Mouse (Mus musculus): Measurements from ENCODE around the gene Dzip1. TPM values are rescaled to one million over a fixed set of nuclear protein-coding genes. Genes with fewer than 3 reads are reported as not detected.

The Dzip1 gene
- total and polyA plus RNA-seq, 3 experiments = 0.16 to 0.83 (median 0.51) TPM

- H3K27ac ChIP-seq (ENCODE audit: insufficient read depth, low read depth) = no peak overlapping the region
- TF ChIP-seq RAD21 (IDR thresholded peaks at IDR 0.05; ENCODE audit: low read depth, low read length) (no peak), CTCF (conservative IDR thresholded peaks at IDR 0.05 in 1 of 2, IDR thresholded peaks at IDR 0.05 in 1 of 2; ENCODE audit: low read depth in 2 of 2, low read length in 2 of 2) (no peak), PAX5 (IDR thresholded peaks at IDR 0.05; ENCODE audit: low read length) (no peak), GABPA (IDR thresholded peaks at IDR 0.05; ENCODE audit: insufficient replicate concordance, low read depth, low read length) (no peak), ELF1 (IDR thresholded peaks at IDR 0.05; ENCODE audit: low read depth, low read length) (no peak), IRF4 (IDR thresholded peaks at IDR 0.05; ENCODE audit: low read depth, low read length) (no peak), JUND (conservative IDR thresholded peaks at IDR 0.05; ENCODE audit: low read depth, low read length) (no peak)
- H3K9me3 ChIP-seq (replicated peaks; ENCODE audit: low read length) = no peaks in the 10 kb centered on the region
- dilution Hi-C loops (cut with MboI; ENCODE audit: extremely low pct_ligation_motif_present, extremely low pct_unique_long_range_greater_than_20kb, low sequenced_read_pairs) (no loop called here), in situ Hi-C loops (cut with MboI; ENCODE audit: low pct_ligation_motif_present, low pct_unique_long_range_greater_than_20kb, low sequenced_read_pairs) (no loop called here)
- H3K4me3 ChIP-seq (replicated peaks in 1 of 3; ENCODE audit: low read depth in 2 of 3, low read length in 2 of 3, poor library complexity in 1 of 3) = no peak overlapping the region
- no peak overlapping the region for H3K4me2 ChIP-seq (ENCODE audit: insufficient read depth, low read depth, poor library complexity, severe bottlenecking)
- no peaks in the 10 kb centered on the region for H3K79me2 ChIP-seq (replicated peaks; ENCODE audit: control insufficient read depth, extremely low read depth, insufficient read depth, poor library complexity, severe bottlenecking)
- peaks cover 0 to 4% of the 10 kb centered on the region in 2 experiments; a peak in 2 of 4 replicates for H3K4me1 ChIP-seq (ENCODE audit: control insufficient read depth in 1 of 2, insufficient read depth in 2 of 2)
- DNase-seq (ENCODE audit: extremely low read depth) = no peak
- H3K36me3 ChIP-seq (replicated peaks in 1 of 2; ENCODE audit: control insufficient read depth in 1 of 2, insufficient read depth in 1 of 2, low read length in 1 of 2) = no peaks in the 10 kb centered on the region
- no peak overlapping the region for H3K9ac ChIP-seq (ENCODE audit: insufficient read depth, low read depth)
- no peaks in the 10 kb centered on the region for H3K27me3 ChIP-seq (replicated peaks)
Observed at GRCm38 (mm10) chr14:118874126-118874525, 51.1 kb downstream of the Dzip1 start.

GRCm38 (mm10) chr14:118869712-118870111, 55.5 kb downstream of the Dzip1 start:
- Histone ChIP-seq H3K27me3 (replicated peaks) (no peaks in the 10 kb centered on the region), H3K9ac (ENCODE audit: insufficient read depth, low read depth) (no peak overlapping the region), H3K9me3 (replicated peaks; ENCODE audit: low read length) (no peaks in the 10 kb centered on the region), H3K4me1 (ENCODE audit: control insufficient read depth in 1 of 2, insufficient read depth in 2 of 2) (0 out of 4 replicates have a peak, but pooled peaks cover 0 to 3% of the 10 kb centered on the region in 2 experiments), H3K36me3 (replicated peaks in 1 of 2; ENCODE audit: control insufficient read depth in 1 of 2, insufficient read depth in 1 of 2, low read length in 1 of 2) (no peaks in the 10 kb centered on the region), H3K27ac (ENCODE audit: insufficient read depth, low read depth) (no peak overlapping the region), H3K4me2 (ENCODE audit: insufficient read depth, low read depth, poor library complexity, severe bottlenecking) (no peak overlapping the region), H3K4me3 (replicated peaks in 1 of 3; ENCODE audit: low read depth in 2 of 3, low read length in 2 of 3, poor library complexity in 1 of 3) (no peak overlapping the region), H3K79me2 (replicated peaks; ENCODE audit: control insufficient read depth, extremely low read depth, insufficient read depth, poor library complexity, severe bottlenecking) (no peaks in the 10 kb centered on the region)
- DNase-seq (ENCODE audit: extremely low read depth) = no peak
- dilution Hi-C loops (cut with MboI; ENCODE audit: extremely low pct_ligation_motif_present, extremely low pct_unique_long_range_greater_than_20kb, low sequenced_read_pairs) = no loop called here
- in situ Hi-C loops (cut with MboI; ENCODE audit: low pct_ligation_motif_present, low pct_unique_long_range_greater_than_20kb, low sequenced_read_pairs) = no loop called here
- TF ChIP-seq MAFK (IDR thresholded peaks at IDR 0.05; ENCODE audit: insufficient replicate concordance, low read length) (peak; percentile 87), UBTF (IDR thresholded peaks at IDR 0.05; ENCODE audit: low read depth, low read length) (no peak)

- Histone ChIP-seq H3K79me2 (replicated peaks; ENCODE audit: control insufficient read depth, extremely low read depth, insufficient read depth, poor library complexity, severe bottlenecking) (no peaks in the 10 kb centered on the region), H3K4me2 (ENCODE audit: insufficient read depth, low read depth, poor library complexity, severe bottlenecking) (no peak overlapping the region), H3K9me3 (replicated peaks; ENCODE audit: low read length) (no peaks in the 10 kb centered on the region), H3K4me1 (ENCODE audit: control insufficient read depth in 1 of 2, insufficient read depth in 2 of 2) (0 out of 4 replicates have a peak, but pooled peaks cover 0 to 3% of the 10 kb centered on the region in 2 experiments), H3K4me3 (replicated peaks in 1 of 3; ENCODE audit: low read depth in 2 of 3, low read length in 2 of 3, poor library complexity in 1 of 3) (no peak overlapping the region), H3K9ac (ENCODE audit: insufficient read depth, low read depth) (no peak overlapping the region), H3K36me3 (replicated peaks in 1 of 2; ENCODE audit: control insufficient read depth in 1 of 2, insufficient read depth in 1 of 2, low read length in 1 of 2) (no peaks in the 10 kb centered on the region), H3K27me3 (replicated peaks) (no peaks in the 10 kb centered on the region), H3K27ac (ENCODE audit: insufficient read depth, low read depth) (no peak overlapping the region)
- in situ Hi-C loops (cut with MboI; ENCODE audit: low pct_ligation_motif_present, low pct_unique_long_range_greater_than_20kb, low sequenced_read_pairs) (no loop called here), dilution Hi-C loops (cut with MboI; ENCODE audit: extremely low pct_ligation_motif_present, extremely low pct_unique_long_range_greater_than_20kb, low sequenced_read_pairs) (no loop called here)
- TF ChIP-seq NELFE (IDR thresholded peaks at IDR 0.05; ENCODE audit: low read depth, low read length) = no peak
- DNase-seq (ENCODE audit: extremely low read depth) = no peak
Observed at GRCm38 (mm10) chr14:118868102-118868724, 57.0 kb downstream of the Dzip1 start.

All from CH12.LX (cell line).